Mouse (Mus musculus): ENCODE results near the gene Dock10. TPM values are rescaled to one million over a fixed set of nuclear protein-coding genes. Genes with fewer than 3 reads are reported as not detected.

Gene Dock10
- polyA plus RNA-seq, 1 experiment from 2014 or later = 3.7 TPM

DNA sequence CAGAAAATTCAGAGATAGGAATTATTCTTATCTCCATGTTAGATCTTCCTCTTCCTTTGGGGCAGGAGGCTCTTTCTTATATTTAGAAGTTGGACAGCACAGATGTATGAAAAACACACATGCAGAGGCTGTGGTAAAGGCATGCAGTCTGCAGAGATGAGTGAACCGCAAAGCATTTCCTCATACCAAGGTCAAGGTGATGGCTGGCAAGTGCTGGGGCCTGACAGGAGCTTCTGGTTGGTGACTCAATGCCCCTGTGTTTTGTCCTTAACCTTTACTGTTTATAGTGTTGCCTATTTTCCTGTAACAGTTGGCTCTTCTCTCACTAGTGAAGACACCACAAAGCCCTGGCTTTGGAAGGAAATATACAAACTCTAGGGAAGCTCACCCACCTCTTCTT, 201.9 kb downstream of the Dock10 start:
- whole genome bisulfite sequencing (ENCODE audit: insufficient replicate concordance) = 88% methylated on average over 1 of the region's 1 CpGs
- no peak overlapping the region for H3K9ac ChIP-seq
- H3K9me3 ChIP-seq (replicated peaks) = no peaks in the 10 kb centered on the region
- no peak overlapping the region for H3K4me2 ChIP-seq
- ATAC-seq = no peak
- no peaks in the 10 kb centered on the region for H3K36me3 ChIP-seq
- no peaks in the 10 kb centered on the region for H3K27me3 ChIP-seq (replicated peaks)
- no peak overlapping the region for H3K4me3 ChIP-seq
- no peaks in the 10 kb centered on the region for H3K4me1 ChIP-seq
- H3K27ac ChIP-seq = no peak overlapping the region

DNA sequence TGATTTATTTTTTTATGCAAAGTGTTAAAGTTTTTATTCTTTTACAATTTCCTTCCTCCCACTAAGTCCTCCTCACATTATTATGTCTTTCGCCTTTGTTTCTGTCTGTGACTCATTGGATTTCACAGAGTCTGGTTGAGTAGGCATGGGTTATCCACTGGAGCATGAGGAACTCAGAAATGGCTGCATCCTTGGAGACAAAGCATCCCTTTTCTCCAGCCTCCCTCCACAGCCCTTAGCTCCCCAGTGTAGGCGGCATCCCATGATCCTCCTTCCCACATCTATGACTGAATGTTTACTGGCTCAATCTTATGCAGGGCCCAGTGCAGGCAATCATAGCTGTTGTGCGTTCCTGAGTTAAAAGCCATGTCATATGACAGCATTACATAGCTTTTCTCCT, 216.8 kb downstream of the Dock10 start:
- H3K27me3 ChIP-seq (replicated peaks) = no peaks in the 10 kb centered on the region
- H3K4me2 ChIP-seq = no peak overlapping the region
- no peak overlapping the region for H3K27ac ChIP-seq
- no peak for ATAC-seq
- no peak overlapping the region for H3K9ac ChIP-seq
- no peaks in the 10 kb centered on the region for H3K9me3 ChIP-seq (replicated peaks)
- WGBS (ENCODE audit: insufficient replicate concordance) = 70% methylated on average over 3 of the region's 3 CpGs
- no peak overlapping the region for H3K4me3 ChIP-seq
- no peaks in the 10 kb centered on the region for H3K36me3 ChIP-seq
- H3K4me1 ChIP-seq = no peaks in the 10 kb centered on the region

DNA sequence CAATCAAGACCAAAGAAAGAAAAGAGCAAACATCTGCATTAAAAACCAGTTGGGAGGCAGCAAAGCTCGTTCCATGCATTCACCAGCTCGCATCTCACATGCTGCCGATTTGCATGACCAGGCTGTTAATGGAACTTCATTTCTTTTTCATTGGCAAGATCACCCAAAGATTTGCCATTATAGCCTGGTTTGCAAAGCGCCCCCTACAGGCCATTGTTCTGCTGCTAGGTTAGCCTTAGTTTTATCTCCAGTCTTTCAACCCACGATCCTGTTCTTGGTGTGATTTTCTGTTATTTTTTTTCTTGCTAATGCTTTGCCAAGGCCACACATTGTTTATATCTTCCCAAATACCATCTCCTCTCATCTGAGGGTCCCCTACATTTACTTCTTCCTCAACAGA, 236.1 kb downstream of the Dock10 start:
- Histone ChIP-seq H3K4me1 (no peaks in the 10 kb centered on the region), H3K9ac (no peak overlapping the region), H3K27ac (no peak overlapping the region), H3K9me3 (replicated peaks) (no peaks in the 10 kb centered on the region), H3K27me3 (replicated peaks) (no peaks in the 10 kb centered on the region), H3K4me2 (no peak overlapping the region), H3K36me3 (no peaks in the 10 kb centered on the region), H3K4me3 (no peak overlapping the region)
- 59% methylated on average over 5 of the region's 5 CpGs for WGBS (ENCODE audit: insufficient replicate concordance)
- no peak for ATAC-seq

DNA sequence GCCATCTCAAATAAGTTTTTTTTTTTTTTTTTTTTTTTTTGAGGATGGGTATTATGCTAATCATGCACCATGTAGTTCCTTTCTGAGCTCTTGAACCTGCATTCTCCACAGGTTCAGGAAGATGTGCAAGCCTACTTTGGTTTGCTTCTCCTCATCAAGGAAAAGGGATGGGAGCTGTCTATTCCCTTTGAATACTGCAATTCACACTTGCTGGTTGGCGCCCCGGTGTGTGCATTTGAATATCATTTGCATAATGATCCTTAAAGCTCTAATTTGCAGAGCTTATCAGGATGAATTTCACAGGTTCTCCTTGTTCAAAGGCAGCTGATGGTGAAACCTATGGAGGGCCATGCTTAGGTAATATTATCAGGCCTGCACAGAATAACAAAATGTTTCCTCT, 237.9 kb downstream of the Dock10 start:
- H3K4me1 ChIP-seq = no peaks in the 10 kb centered on the region
- H3K9me3 ChIP-seq (replicated peaks) = no peaks in the 10 kb centered on the region
- H3K9ac ChIP-seq = no peak overlapping the region
- H3K27me3 ChIP-seq (replicated peaks) = no peaks in the 10 kb centered on the region
- no peak for ATAC-seq
- H3K27ac ChIP-seq = no peak overlapping the region
- no peak overlapping the region for H3K4me3 ChIP-seq
- no peaks in the 10 kb centered on the region for H3K36me3 ChIP-seq
- WGBS (ENCODE audit: insufficient replicate concordance) = 44% methylated on average over 2 of the region's 2 CpGs
- no peak overlapping the region for H3K4me2 ChIP-seq

DNA sequence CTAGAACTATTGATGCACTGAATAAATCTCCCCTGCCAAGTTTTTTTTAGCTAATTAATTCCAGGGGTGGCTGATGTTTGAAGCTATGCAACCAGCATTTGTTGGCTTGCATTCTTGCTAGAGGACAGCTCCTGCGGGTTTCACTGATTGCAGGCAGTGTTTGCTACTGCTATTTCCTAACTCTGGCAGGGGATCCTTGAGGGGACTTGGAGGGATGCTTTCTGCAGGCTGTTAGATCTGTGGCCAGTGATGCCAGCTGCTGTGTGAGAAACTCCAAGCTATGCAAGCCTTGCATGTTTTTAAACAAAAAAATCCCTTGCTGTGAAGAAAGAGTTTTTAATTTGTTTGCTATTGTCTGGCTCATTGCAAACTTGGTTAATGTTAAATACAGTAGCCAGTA, 238.4 kb downstream of the Dock10 start:
- no peak overlapping the region for H3K27ac ChIP-seq
- no peak overlapping the region for H3K4me3 ChIP-seq
- no peak overlapping the region for H3K4me2 ChIP-seq
- ATAC-seq = no peak
- H3K9ac ChIP-seq = no peak overlapping the region
- WGBS (ENCODE audit: insufficient replicate concordance) = 11% methylated on average over 1 of the region's 1 CpGs
- H3K9me3 ChIP-seq (replicated peaks) = no peaks in the 10 kb centered on the region
- H3K4me1 ChIP-seq = no peaks in the 10 kb centered on the region
- no peaks in the 10 kb centered on the region for H3K36me3 ChIP-seq
- no peaks in the 10 kb centered on the region for H3K27me3 ChIP-seq (replicated peaks)

DNA sequence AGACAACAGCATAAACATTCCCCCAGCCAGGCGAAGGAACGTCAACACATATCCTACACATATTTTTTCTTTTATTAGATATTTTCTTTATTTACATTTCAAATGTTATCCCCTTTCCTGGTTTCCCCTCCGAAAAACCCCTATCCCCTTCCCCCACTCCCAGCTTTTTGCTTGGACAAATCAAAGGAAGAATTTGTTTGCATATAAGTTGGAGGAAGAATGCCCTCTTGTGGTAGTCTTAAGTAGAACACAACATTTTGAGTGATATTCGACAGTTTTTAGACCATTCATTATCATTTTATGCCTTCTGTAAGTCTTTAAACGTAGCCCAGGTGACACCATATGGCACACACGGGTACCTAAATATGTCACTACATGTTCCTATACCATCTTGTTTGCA, 242.5 kb downstream of the Dock10 start:
- H3K9me3 ChIP-seq (replicated peaks) = no peaks in the 10 kb centered on the region
- no peaks in the 10 kb centered on the region for H3K27me3 ChIP-seq (replicated peaks)
- H3K4me1 ChIP-seq = no peaks in the 10 kb centered on the region
- 43% methylated on average over 6 of the region's 6 CpGs for WGBS (ENCODE audit: insufficient replicate concordance)
- H3K4me3 ChIP-seq = no peak overlapping the region
- H3K27ac ChIP-seq = no peak overlapping the region
- no peaks in the 10 kb centered on the region for H3K36me3 ChIP-seq
- ATAC-seq = no peak
- no peak overlapping the region for H3K4me2 ChIP-seq
- no peak overlapping the region for H3K9ac ChIP-seq

DNA sequence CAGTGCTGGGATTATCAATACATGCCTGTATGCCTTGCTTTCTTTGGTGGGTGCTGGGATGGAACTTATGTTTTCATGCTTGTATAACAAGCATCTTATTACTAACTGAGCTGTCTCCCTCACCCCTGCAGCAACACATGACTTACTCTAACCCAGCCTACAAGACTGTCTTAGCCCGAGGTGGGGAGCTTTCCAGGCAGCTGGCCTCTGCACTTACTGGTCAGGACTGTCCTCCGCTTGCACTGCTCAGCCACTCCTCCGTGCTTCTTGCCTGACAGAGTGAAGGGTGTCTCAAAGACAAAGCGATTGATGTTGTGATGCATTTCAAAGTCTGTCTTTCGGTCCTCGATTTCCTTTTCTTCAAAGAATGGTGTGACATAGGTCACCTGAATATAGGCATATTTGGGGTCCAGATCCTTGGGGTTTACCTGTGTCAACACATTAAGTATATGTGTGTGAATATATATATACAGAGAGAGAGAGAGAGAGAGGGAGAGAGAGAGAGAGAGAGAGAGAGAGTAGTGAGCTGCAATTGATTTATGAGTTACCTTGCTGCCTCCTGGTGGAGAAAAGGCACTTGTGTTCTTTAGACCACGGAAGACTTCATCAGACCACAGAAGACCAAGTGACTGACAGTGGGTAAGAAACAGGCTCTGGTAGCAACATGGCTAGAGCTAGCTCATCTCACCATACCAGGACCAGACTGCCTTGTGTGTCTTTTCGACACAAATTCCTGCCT, 245.9 kb downstream of the Dock10 start:
- WGBS (ENCODE audit: insufficient replicate concordance) = 54% methylated on average over 8 of the region's 8 CpGs
- Histone ChIP-seq H3K9me3 (replicated peaks) (no peaks in the 10 kb centered on the region), H3K9ac (no peak overlapping the region), H3K27ac (no peak overlapping the region), H3K4me3 (no peak overlapping the region), H3K4me1 (no peaks in the 10 kb centered on the region), H3K36me3 (no peaks in the 10 kb centered on the region), H3K27me3 (replicated peaks) (no peaks in the 10 kb centered on the region), H3K4me2 (no peak overlapping the region)
- ATAC-seq = no peak

DNA sequence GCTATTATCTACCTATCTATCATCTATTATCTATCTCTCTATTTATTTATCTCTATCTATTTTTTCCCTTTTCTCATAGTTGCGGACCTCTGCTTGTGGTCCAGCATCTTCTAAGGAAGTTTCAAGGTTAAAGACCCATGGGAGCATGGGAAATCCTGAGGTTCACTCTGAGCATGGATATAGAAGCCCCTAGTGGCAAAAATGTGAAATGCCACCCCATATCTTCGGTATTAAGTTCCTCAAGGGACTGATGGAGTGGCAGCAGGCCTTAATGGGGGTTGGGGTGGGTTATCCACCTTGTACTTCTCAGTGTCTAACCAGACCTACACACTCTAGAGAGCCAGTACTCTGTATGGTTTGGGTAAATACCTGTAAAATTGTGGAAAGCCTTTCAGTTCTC, 253.6 kb downstream of the Dock10 start:
- H3K4me2 ChIP-seq = no peak overlapping the region
- no peaks in the 10 kb centered on the region for H3K4me1 ChIP-seq
- no peak overlapping the region for H3K4me3 ChIP-seq
- H3K9me3 ChIP-seq (replicated peaks) = no peaks in the 10 kb centered on the region
- 69% methylated on average over 2 of the region's 2 CpGs for WGBS (ENCODE audit: insufficient replicate concordance)
- no peaks in the 10 kb centered on the region for H3K27me3 ChIP-seq (replicated peaks)
- H3K27ac ChIP-seq = no peak overlapping the region
- no peak for ATAC-seq
- no peak overlapping the region for H3K9ac ChIP-seq
- H3K36me3 ChIP-seq = no peaks in the 10 kb centered on the region

DNA sequence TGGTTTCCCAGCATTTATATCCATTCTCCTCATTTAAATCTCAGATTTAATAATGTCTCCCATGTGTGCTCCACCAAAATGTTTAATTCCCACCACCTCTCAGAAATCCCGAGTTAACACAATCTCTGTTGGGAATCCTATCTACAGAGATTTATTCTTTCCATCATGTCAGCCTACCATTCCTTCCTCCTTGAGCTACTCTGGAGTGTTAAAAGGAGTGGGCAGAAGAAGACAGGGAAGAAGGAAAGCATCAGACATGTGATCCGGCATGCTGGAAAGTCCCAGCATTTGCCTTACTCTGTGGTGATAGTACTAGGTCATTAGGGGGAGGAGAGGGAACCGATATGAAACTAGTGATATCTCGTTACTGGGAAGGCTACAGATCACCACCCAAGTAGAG, 254.2 kb downstream of the Dock10 start:
- no peak overlapping the region for H3K4me2 ChIP-seq
- no peaks in the 10 kb centered on the region for H3K27me3 ChIP-seq (replicated peaks)
- 64% methylated on average over 4 of the region's 4 CpGs for WGBS (ENCODE audit: insufficient replicate concordance)
- H3K4me3 ChIP-seq = no peak overlapping the region
- no peaks in the 10 kb centered on the region for H3K9me3 ChIP-seq (replicated peaks)
- no peaks in the 10 kb centered on the region for H3K4me1 ChIP-seq
- no peaks in the 10 kb centered on the region for H3K36me3 ChIP-seq
- H3K27ac ChIP-seq = no peak overlapping the region
- no peak for ATAC-seq
- H3K9ac ChIP-seq = no peak overlapping the region

DNA sequence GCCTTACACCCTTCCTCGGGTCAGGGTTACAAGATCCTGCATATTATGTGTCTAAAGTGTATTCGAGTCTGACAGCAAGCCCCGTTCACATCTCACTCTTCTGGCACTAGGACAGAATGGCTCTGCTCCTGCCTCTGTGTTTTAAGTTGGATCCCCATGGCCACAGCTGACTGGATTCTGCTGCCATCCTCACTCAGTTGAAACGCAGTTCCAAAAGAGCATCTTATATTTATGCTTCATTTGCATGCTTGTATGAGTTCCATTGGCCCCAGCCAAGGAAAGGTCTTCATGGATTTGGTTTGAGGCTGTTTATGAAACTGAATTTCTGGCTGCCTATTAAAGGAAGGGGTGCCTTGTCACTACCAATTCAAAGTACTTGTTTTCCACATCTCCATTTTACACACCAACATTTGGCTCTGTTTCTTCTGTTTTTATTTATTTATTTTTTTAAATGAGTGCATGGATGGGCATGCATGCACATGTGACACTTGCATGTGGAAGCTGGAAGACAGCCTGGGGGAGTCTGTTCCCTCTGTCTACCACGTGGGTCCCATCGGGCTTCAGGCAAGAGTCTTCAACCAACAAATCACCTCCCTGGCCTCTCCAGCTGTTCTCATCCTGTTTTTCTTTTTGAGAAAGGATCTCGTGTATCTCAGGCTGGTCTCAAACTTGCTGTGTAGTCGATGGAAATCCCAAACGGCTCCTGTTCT, 255.7 kb downstream of the Dock10 start:
- 71% methylated on average over 9 of the region's 9 CpGs for WGBS (ENCODE audit: insufficient replicate concordance)
- ATAC-seq = no peak
- Histone ChIP-seq H3K36me3 (no peaks in the 10 kb centered on the region), H3K9ac (no peak overlapping the region), H3K27me3 (replicated peaks) (no peaks in the 10 kb centered on the region), H3K4me2 (no peak overlapping the region), H3K4me1 (no peaks in the 10 kb centered on the region), H3K9me3 (replicated peaks) (no peaks in the 10 kb centered on the region), H3K27ac (no peak overlapping the region), H3K4me3 (no peak overlapping the region)

DNA sequence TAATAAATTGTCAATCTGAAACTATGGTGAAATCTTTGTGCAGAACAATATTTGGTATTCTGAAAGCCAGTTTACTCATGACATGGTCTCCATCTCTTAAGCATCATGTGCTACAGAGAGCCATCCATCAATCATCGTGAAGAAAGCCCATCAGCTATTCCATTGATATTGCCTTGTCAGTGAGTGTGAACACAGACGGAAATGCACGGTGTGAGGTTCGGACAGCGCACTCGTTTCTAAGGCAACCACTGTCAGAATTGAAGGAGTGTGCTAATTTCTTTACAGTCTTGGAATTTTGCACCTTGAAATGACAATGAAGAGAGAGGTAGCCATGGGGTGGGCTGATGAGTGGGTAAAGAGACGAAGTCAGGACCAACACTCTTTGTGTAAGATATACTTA, 259.1 kb downstream of the Dock10 start:
- Histone ChIP-seq H3K36me3 (no peaks in the 10 kb centered on the region), H3K9me3 (replicated peaks) (no peaks in the 10 kb centered on the region), H3K4me3 (no peak overlapping the region), H3K4me1 (no peaks in the 10 kb centered on the region), H3K9ac (no peak overlapping the region), H3K27ac (no peak overlapping the region), H3K27me3 (replicated peaks) (no peaks in the 10 kb centered on the region), H3K4me2 (no peak overlapping the region)
- no peak for ATAC-seq
- WGBS (ENCODE audit: insufficient replicate concordance) = 76% methylated on average over 7 of the region's 7 CpGs

DNA sequence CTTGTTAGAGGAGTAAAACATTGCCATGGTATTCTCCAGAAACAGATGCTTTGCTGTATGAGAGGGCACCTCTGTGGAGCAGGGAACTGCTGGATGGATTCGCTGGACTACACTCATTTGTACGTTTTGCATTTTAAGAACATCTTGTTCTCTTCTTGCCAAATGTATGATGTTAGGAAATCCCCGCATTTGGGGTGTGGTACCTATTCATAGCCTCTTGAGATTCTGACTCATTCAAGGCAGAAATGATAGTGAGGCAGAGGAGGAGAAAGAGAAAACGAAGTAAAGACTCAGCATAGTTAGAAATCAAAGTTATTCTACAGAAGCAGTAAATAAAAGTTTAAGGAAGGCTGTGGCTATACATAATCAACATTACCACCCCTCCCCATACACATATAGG, 262.0 kb downstream of the Dock10 start:
- no peaks in the 10 kb centered on the region for H3K4me1 ChIP-seq
- ATAC-seq = no peak
- H3K4me3 ChIP-seq = no peak overlapping the region
- H3K9me3 ChIP-seq (replicated peaks) = no peaks in the 10 kb centered on the region
- no peak overlapping the region for H3K27ac ChIP-seq
- H3K4me2 ChIP-seq = no peak overlapping the region
- no peak overlapping the region for H3K9ac ChIP-seq
- no peaks in the 10 kb centered on the region for H3K36me3 ChIP-seq
- WGBS (ENCODE audit: insufficient replicate concordance) = 61% methylated on average over 4 of the region's 4 CpGs
- H3K27me3 ChIP-seq (replicated peaks) = no peaks in the 10 kb centered on the region

DNA sequence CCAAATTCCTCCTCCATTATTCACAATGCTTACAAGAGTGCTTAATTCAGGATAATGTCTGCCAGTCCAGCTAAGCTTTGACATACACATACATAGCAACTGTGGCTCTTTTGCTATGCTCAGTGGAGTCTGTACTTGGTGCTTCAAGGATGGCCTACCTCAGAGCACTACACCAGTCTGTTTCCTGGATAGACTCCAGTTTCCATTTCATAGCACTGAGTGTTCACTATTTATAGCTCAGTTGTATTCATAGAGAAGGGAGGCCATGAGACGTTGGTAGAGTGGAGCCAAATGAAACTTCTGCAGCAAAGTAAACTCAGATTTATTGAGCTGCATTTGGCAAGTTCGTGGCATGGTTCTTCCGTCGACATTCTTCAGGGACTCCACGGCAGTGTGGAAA, 274.9 kb downstream of the Dock10 start:
- H3K36me3 ChIP-seq = no peaks in the 10 kb centered on the region
- H3K4me2 ChIP-seq = no peak overlapping the region
- no peak for ATAC-seq
- no peak overlapping the region for H3K4me3 ChIP-seq
- no peaks in the 10 kb centered on the region for H3K27me3 ChIP-seq (replicated peaks)
- no peaks in the 10 kb centered on the region for H3K9me3 ChIP-seq (replicated peaks)
- no peak overlapping the region for H3K9ac ChIP-seq
- no peak overlapping the region for H3K27ac ChIP-seq
- 78% methylated on average over 5 of the region's 5 CpGs for WGBS (ENCODE audit: insufficient replicate concordance)
- no peaks in the 10 kb centered on the region for H3K4me1 ChIP-seq

Data from liver, embryonic 12.5 days (tissue).